Mouse (Mus musculus) thymus, adult 2 months (tissue): ENCODE results near the gene Thoc6. TPM values are rescaled to one million over a fixed set of nuclear protein-coding genes. Genes with fewer than 3 reads are reported as not detected.

ENCODE experiments used
- DNase-seq: peaks from one replicate; pipeline ENCODE4 v3.0.0; 2021
- H3K27ac ChIP-seq: fragments of 200-500 bp; 2 replicates; pipeline ENCODE4 v1.5.1; 2012; ENCODE audit warnings: low read length, control low read depth; ENCODE audit not compliant: control insufficient read depth, insufficient read depth
- H3K27me3 ChIP-seq: fragments of 200-500 bp; 2 replicates; pipeline ENCODE4 v1.6.1; 2012; ENCODE audit warnings: mild to moderate bottlenecking, low read length, moderate library complexity, mixed read lengths; ENCODE audit not compliant: control insufficient read depth, insufficient read depth
- H3K36me3 ChIP-seq: fragments of 200-500 bp; 2 replicates; pipeline ENCODE4 v1.6.1; 2012; ENCODE audit warnings: mild to moderate bottlenecking, low read length, moderate library complexity; ENCODE audit not compliant: control insufficient read depth, insufficient read depth
- H3K4me1 ChIP-seq: fragments of 200-500 bp; replicated peaks from 2 replicates; pipeline ENCODE4 v1.6.1; 2012; ENCODE audit warnings: low read length; ENCODE audit not compliant: control insufficient read depth, insufficient read depth
- H3K4me3 ChIP-seq: fragments of 200-500 bp; 2 replicates; pipeline ENCODE4 v1.5.1; 2012; ENCODE audit warnings: mild to moderate bottlenecking, low read length, control low read depth, moderate library complexity; ENCODE audit not compliant: control insufficient read depth, insufficient read depth
- CTCF ChIP-seq: fragments of 200-500 bp; IDR thresholded peaks from 2 replicates; pipeline ENCODE4 v1.5.1; 2012; ENCODE audit warnings: mild to moderate bottlenecking, control low read depth, low read length, moderate library complexity, borderline replicate concordance; ENCODE audit not compliant: control insufficient read depth, poor library complexity, insufficient read depth; ENCODE audit errors: extremely low read depth
- POLR2A ChIP-seq: fragments of 200-500 bp; IDR thresholded peaks from 2 replicates; pipeline ENCODE4 v1.6.1; 2012; ENCODE audit warnings: mild to moderate bottlenecking, low read length, control low read depth, moderate library complexity; ENCODE audit not compliant: control insufficient read depth, poor library complexity, insufficient read depth; ENCODE audit errors: extremely low read depth
- WGBS: fragments of 180-500 bp; shearing (Covaris S2); methylation state at CpG from one replicate; pipeline ENCODE4 v1.1.7; 2018; 5-methylcytosine and 5-hydroxymethylcytosine counted together
- polyA plus RNA-seq: library from polyadenylated mRNA; depleted of rRNA; stranded (reverse); fragments of >200 nt; gene quantifications from 2 replicates; pipeline ENCODE4 v1.2.3, GENCODE M21; 2012; rRNA removed

The Thoc6 gene
- polyA plus RNA-seq, 1 experiment, result 84.5 TPM

DNA sequence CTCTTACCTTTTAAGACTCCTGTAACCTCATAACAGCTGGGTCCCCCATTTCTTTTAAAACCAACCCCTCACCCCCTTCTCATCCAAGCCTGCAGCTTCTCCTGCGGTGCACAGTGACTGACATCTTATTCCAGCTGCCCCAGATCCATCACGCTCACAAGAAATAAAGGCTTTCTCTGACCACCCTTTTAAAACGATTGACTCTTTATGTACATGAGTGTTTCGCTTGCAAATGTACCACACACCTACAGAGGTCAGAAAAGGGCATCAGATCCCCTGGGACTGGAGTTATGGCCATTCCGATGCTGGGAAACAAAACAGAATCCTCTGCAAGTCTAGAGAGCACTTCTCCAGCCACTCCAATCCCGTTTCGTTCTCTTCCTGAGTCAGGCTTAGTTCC, 45.9 kb downstream of the Thoc6 start:
- H3K27ac ChIP-seq, result no peak overlapping the region
- no peaks in the 10 kb centered on the region for H3K27me3 ChIP-seq
- H3K36me3 ChIP-seq, result no peaks in the 10 kb centered on the region
- 89% methylated on average over 7 of the region's 7 CpGs for WGBS
- 0 out of 2 replicates have a peak, but pooled peaks cover 4% of the 10 kb centered on the region for H3K4me1 ChIP-seq
- no peak for DNase-seq
- no peak for TF ChIP-seq CTCF
- no peak for TF ChIP-seq POLR2A
- no peak overlapping the region for H3K4me3 ChIP-seq

DNA sequence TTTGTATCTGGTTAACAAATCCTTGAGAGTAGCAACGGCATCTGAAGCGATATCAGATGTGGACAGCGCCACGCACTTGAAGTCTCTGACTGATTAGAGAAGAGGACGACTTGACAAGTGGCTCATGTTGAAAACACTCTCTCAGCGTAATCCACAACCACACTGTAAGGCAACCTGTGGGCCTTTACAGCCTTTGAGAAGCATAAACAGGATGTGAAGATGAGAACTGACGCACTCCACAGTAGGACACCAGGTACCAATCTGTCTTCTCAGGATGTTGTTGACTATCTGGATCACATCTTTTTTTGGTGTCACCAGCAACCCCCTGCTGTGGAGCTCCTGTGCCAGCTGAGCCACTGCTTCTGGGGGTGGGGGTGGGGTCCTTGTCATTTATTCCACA, 53.3 kb downstream of the Thoc6 start:
- H3K27ac ChIP-seq, result no peak overlapping the region
- 68% methylated on average over 7 of the region's 7 CpGs for WGBS
- H3K4me1 ChIP-seq, result peaks cover 11% of the 10 kb centered on the region
- TF ChIP-seq POLR2A (no peak), CTCF (no peak)
- no peak overlapping the region for H3K4me3 ChIP-seq
- DNase-seq, result no peak
- no peaks in the 10 kb centered on the region for H3K36me3 ChIP-seq
- no peaks in the 10 kb centered on the region for H3K27me3 ChIP-seq

Other genes with a start within 250 kb of the Thoc6 start
- gene Vmn2r117, start 194.2 kb downstream of the Thoc6 start, polyA plus RNA-seq, result not detected in 2 replicates
- gene Zfp213, start 109.6 kb downstream of the Thoc6 start, polyA plus RNA-seq, result 23.5 and 24.4 TPM in 2 replicates
- 2.5 and 3.0 TPM in 2 replicates for gene Zfp13, start 74.4 kb downstream of the Thoc6 start, polyA plus RNA-seq
- gene Zscan10, start 73.0 kb downstream of the Thoc6 start, polyA plus RNA-seq, result 0.18 and 0.20 TPM in 2 replicates
- 7.2 and 7.4 TPM in 2 replicates for gene Mmp25, start 28.6 kb downstream of the Thoc6 start, polyA plus RNA-seq
- 0.43 and 0.49 TPM in 2 replicates for gene Bicdl2, start 13.4 kb downstream of the Thoc6 start, polyA plus RNA-seq
- gene Hcfc1r1, start 286 bp downstream of the Thoc6 start, polyA plus RNA-seq, result 143 and 192 TPM in 2 replicates
- gene Tnfrsf12a, start 3.6 kb upstream of the Thoc6 start, polyA plus RNA-seq, result 10.2 and 11.4 TPM in 2 replicates
- gene Cldn6, start 5.4 kb upstream of the Thoc6 start, polyA plus RNA-seq, result 0.47 and 0.51 TPM in 2 replicates
- 1.1 and 1.9 TPM in 2 replicates for gene Cldn9, start 10.1 kb upstream of the Thoc6 start, polyA plus RNA-seq
- gene 1520401A03Rik, start 48.9 kb upstream of the Thoc6 start, polyA plus RNA-seq, result 0.19 and 0.27 TPM in 2 replicates
- gene Pkmyt1, start 52.5 kb upstream of the Thoc6 start, polyA plus RNA-seq, result 145 and 182 TPM in 2 replicates
- 12.4 and 13.2 TPM in 2 replicates for gene Paqr4, start 67.0 kb upstream of the Thoc6 start, polyA plus RNA-seq
- gene Kremen2, start 72.0 kb upstream of the Thoc6 start, polyA plus RNA-seq, result 2.8 and 3.8 TPM in 2 replicates
- 32.0 and 33.6 TPM in 2 replicates for gene Flywch1, start 97.7 kb upstream of the Thoc6 start, polyA plus RNA-seq
- gene Flywch2, start 112.2 kb upstream of the Thoc6 start, polyA plus RNA-seq, result 2.3 and 4.0 TPM in 2 replicates
- gene Srrm2, start 116.7 kb upstream of the Thoc6 start, polyA plus RNA-seq, result 874 and 1,056 TPM in 2 replicates
- gene Elob, start 155.3 kb upstream of the Thoc6 start, polyA plus RNA-seq, result 639 and 815 TPM in 2 replicates
- gene Prss33, start 162.2 kb upstream of the Thoc6 start, polyA plus RNA-seq, result 1.6 and 2.8 TPM in 2 replicates
- 0.51 and 0.65 TPM in 2 replicates for gene Prss32, start 170.0 kb upstream of the Thoc6 start, polyA plus RNA-seq
- gene Prss41, start 170.3 kb upstream of the Thoc6 start, polyA plus RNA-seq, result 0.34 and 0.59 TPM in 2 replicates
- 0.11 TPM in 1 of 2 replicates, not detected in the other for gene Prss21, start 194.2 kb upstream of the Thoc6 start, polyA plus RNA-seq
- 0.58 TPM in 1 of 2 replicates, not detected in the other for gene Dcpp1, start 207.0 kb upstream of the Thoc6 start, polyA plus RNA-seq
- 0.35 and 0.55 TPM in 2 replicates for gene Dcpp2, start 207.0 kb upstream of the Thoc6 start, polyA plus RNA-seq
- gene Dcpp3, start 243.6 kb upstream of the Thoc6 start, polyA plus RNA-seq, result 0.34 TPM in 2 replicates